Mouse (Mus musculus): ENCODE results near the gene Fam177a.
"Not testable (repeated sequence)": the region's sequence is repeated elsewhere in the genome, so short reads cannot be mapped to it uniquely, and the experiment has no call there.

The Fam177a gene

DNA sequence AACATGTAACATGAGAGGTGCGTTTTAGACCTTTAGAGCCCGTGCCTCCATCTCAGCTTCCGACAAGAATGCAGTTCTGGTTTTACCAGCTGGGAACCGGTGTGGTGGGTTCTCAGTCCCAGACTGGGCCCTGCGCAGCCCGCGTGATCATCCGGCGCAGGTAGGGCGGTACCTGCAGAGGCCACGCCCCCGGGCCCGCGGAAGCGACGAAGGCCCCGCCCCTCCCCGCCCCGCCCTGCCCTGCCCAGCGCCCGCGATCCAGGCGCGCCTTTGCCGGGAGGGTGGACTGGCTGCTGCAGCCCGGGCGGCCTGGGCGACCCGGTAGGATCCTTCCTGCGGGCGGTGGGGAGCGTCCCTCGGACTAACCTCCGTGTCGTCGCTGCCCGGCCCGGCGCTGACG, at the start of gene Fam177a:
Gene Fam177a (plus strand): TSS at position 228 of the 400 bp plus-strand sequence.
- DNase-seq (ENCODE audit: low read depth in 2 of 2, low spot score in 2 of 2), result not testable (repeated sequence)

DNA sequence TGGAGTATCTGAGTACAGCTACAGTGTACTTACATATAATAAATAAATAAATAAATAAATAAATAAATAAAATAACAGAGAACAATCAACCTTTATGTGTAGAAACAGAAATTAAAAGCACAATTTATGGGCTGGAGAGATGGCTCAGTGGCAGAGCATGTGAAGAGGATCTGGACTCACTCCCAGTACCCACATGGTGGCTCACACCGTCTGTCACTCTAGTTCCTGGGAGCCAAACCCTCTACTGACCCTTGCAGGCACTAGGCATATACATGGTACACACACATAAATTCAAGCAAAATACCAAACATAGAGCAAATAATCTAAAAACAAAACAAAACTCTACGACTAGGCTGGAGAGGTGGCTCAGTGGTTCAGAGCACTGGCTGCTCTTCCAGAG, 49.0 kb upstream of the Fam177a start:
- no peak for DNase-seq (ENCODE audit: low read depth in 2 of 2, low spot score in 2 of 2)

DNA sequence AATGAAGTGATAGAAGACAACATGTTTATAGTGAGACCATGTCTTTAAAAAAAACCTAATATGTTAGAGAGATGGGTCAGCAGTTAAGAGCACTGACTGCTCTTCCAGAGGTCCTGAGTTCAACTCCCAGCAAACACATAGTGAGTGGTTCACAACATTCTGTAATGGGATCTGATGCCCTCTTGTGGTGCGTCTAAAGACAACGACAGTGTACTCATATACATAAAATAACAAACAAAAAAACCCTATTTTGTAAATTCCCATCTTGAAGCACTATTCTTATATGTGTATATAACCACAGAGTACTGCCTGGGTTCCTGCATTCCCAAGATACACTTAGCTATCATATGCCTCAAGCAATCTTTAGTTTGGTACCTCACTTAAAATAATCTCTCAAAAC, 45.6 kb upstream of the Fam177a start:
- DNase-seq (ENCODE audit: low read depth in 2 of 2, low spot score in 2 of 2), result not testable (repeated sequence)

DNA sequence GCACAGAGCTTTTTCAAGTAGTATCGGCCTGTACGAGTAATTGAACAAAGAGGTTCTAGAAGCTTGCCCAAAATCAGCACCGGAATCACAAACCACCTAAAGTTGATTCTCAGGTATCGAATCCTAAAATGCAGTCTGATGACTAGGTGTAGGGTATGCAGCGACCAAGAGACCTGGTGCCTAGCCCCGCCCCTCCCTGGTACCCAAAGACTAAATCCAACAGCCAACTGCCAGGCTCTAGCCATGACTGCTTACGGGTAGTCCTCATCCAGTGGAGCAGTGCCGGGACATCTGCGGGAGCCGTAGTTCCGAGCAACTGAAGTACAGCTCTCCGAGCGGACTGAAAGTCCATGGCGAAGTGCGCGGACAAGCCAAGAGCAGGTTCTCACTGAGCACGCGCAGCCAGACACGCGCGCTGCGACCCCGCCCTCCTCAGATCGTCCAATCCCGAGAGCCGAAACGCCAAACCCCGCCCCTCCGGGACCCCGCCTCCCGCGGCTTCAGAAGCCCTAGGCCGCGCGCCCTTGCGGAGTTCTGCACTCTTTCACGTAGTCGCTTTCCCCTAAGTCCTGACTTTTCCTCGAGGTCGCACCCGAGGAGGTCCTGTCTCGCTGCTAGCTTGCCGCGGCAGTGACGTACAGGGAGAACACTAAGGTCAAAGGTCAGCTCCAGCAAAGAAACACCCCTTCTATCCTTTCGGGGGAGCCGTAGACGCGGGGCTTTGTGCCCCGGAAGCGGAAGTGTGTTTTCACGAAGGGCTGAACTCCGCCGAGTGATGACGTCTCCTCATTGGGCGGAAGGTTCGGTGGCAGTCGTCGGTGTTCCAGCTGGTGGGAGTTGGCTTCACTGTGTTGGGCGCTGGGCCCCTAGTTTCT, 44.3 kb upstream of the Fam177a start, which contains the start of the genes 2700097O09Rik and Srp54a:
Gene 2700097O09Rik (minus strand): TSS at position 385 of the 875 bp plus-strand sequence.
Gene Srp54a (plus strand): TSS at position 537 of the 875 bp plus-strand sequence.
- DNase-seq (ENCODE audit: low read depth in 2 of 2, low spot score in 2 of 2), result peak; percentile 87 to 91

GRCm38 (mm10) chr12:55080601-55080942, 43.7 kb upstream of the Fam177a start:
- not testable (repeated sequence) for DNase-seq (ENCODE audit: low read depth in 2 of 2, low spot score in 2 of 2)

GRCm38 (mm10) chr12:55092127-55092526, 32.1 kb upstream of the Fam177a start:
- not testable (repeated sequence) for DNase-seq (ENCODE audit: low read depth in 2 of 2, low spot score in 2 of 2)

- not testable (repeated sequence) for DNase-seq (ENCODE audit: low read depth in 2 of 2, low spot score in 2 of 2)
Observed at GRCm38 (mm10) chr12:55112616-55113015, 11.7 kb upstream of the Fam177a start.

DNA sequence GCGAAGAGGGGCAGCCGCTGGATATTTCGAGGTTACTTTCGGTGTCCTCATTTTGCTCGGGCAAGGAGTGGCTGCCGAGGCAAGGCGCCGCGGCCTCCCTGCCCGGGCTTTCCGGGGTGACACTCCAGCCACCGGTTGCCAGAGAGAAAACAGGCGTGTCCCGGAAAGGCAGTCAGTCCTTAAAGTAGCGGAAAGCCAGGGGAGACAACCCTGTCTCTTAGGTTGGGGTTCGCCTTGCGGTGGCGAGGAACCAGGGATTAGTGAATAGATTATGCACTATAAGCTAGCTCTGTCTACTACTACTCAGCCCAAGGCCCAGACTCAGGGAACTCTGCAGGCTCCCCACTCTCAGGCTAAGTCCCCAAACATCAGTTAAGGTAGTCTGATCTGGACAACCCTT, 462 bp downstream of the Fam177a start:
- DNase-seq (ENCODE audit: low read depth in 2 of 2, low spot score in 2 of 2), result not testable (repeated sequence)

- DNase-seq (ENCODE audit: low read depth in 2 of 2, low spot score in 2 of 2), result not testable (repeated sequence)
Observed at GRCm38 (mm10) chr12:55135540-55135939, 11.3 kb downstream of the Fam177a start.

DNA sequence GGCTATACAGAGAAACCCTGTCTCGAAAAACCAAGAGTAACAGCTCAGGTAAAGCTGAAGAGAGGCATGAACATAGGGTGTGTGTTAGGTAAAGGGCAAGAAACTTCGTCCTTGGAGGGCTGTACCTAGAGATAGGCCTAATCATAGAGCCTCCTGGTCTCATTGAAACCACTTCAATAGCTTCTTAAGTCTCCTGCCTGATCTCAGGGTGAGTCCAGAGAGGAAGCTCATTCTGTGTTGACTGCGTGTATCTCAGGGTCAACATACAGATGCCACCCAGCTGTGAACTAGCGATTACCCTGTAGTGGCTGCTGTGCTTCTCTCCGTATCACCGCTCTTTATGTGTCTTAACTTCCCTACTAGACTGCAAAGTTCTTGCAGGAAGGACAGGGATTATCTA, 13.6 kb downstream of the Fam177a start:
- not testable (repeated sequence) for DNase-seq (ENCODE audit: low read depth in 2 of 2, low spot score in 2 of 2)

DNA sequence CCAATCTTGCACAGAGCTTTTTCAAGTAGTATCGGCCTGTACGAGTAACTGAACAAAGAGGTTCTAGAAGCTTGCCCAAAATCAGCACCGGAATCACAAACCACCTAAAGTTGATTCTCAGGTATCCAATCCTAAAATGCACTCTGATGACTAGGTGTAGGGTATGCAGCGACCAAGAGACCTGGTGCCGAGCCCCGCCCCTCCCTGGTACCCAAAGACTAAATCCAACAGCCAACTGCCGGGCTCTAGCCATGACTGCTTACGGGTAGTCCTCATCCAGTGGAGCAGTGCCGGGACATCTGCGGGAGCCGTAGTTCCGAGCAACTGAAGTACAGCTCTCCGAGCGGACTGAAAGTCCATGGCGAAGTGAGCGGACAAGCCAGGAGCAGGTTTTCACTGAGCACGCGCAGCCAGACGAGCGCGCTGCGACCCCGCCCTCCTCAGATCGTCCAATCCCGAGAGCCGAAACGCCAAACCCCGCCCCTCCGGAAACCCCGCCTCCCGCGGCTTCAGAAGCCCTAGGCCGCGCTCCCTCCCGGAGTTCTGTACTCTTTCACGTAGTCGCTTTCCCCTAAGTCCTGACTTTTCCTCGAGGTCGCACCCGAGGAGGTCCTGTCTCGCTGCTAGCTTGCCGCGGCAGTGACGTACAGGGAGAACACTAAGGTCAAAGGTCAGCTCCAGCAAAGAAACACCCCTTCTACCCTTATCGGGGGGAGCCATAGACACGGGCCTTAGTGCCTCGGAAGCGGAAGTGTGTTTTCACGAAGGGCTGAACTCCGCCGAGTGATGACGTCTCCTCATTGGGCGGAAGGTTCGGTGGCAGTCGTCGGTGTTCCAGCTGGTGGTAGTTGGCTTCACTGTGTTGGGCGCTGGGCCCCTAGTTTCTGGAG, 30.5 kb downstream of the Fam177a start, which contains the start of gene Srp54b:
Gene Srp54b (plus strand): TSS at position 546 of the 890 bp plus-strand sequence.
- not testable (repeated sequence) for DNase-seq (ENCODE audit: low read depth in 2 of 2, low spot score in 2 of 2)

- not testable (repeated sequence) for DNase-seq (ENCODE audit: low read depth in 2 of 2, low spot score in 2 of 2)
Observed at GRCm38 (mm10) chr12:55155449-55155783, 31.1 kb downstream of the Fam177a start.

DNA sequence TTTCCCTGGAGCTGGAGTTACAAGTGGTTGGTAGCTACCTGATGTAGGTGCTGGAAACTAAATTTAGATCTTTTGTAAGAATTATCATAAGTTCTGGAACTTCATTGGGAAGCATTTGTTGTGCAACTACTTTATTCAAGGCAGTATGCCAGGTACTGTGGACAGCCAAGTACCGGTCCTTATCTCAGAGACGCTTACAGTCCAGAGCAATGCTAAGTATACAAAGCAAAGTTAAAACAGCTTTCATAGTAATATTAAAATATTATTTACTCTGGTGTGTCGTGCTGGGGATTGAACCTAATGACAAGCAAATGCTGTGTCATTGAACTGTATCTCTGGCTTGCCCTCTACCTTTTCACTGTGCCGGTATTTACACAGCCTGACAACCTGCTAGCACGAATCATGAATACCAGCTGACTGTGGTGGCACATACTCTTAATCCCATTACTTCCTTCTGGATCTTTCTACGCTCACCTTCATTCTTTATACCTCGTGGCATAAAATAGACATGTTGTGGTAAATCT, 42.8 kb downstream of the Fam177a start:
- DNase-seq (ENCODE audit: low read depth in 2 of 2, low spot score in 2 of 2), result not testable (repeated sequence)

DNA sequence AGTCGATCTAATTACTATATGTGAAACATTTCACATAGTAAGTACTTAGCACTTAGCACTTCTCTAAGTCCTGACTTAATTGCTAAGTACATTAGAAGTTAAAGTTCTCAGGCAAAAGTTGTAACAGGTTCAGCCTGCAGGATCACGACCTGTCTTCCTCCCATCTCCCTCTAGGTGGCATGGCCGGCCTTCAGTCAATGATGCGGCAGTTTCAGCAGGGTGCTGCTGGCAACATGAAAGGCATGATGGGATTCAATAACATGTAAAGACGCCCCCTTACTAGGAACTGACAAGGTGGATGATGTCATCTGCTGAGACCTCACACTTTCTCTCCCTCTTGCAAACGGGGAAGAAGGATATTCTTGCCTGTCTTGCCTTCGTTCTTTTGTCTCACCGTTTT, 63.4 kb downstream of the Fam177a start:
- not testable (repeated sequence) for DNase-seq (ENCODE audit: low read depth in 2 of 2, low spot score in 2 of 2)

DNA sequence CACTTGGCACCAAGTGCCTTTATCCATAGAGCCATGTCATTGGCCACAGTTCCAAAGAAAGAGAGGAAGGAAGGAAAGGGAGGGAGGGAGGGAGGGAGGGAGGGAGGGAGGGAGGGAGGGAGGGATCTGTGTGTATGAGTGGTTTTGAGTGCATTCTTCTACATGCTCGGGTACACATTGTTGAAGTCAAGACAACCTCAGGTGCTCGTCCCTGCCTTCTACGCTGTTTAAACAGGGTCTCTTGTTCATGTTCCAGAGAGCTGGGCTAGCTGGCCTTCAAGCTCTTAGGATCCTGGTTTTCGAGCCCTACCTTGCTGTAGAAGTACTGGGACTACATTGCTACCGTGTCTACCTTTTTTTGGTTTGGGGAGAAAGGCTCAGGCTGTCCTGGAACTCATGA, 64.9 kb downstream of the Fam177a start:
- DNase-seq (ENCODE audit: low read depth in 2 of 2, low spot score in 2 of 2), result not testable (repeated sequence)
